Mouse (Mus musculus) MEL (cell line): ENCODE results near the gene Nap1l1. TPM values are rescaled to one million over a fixed set of nuclear protein-coding genes. Genes with fewer than 3 reads are reported as not detected.

Experiments
- DNase-seq: peaks from one replicate; pipeline ENCODE4 v3.0.0; 2011; ENCODE audit warnings: low read depth, low spot score
- H3K27ac ChIP-seq: 2 replicates; pipeline ENCODE4 v1.5.1; 2012; ENCODE audit warnings: low read depth, mild to moderate bottlenecking, control low read depth, low read length, moderate library complexity; ENCODE audit not compliant: control insufficient read depth
- H3K27me3 ChIP-seq, 2 experiments: fragments of 150-350 bp in 1 of 2; sonication (generic) in 1 of 2; 2 replicates each; pipeline ENCODE4 v1.6.1; 2012; ENCODE audit warnings: low read length in 2 of 2, mild to moderate bottlenecking in 2 of 2, improper control_type of control experiment in 1 of 2, moderate library complexity in 1 of 2; ENCODE audit not compliant: insufficient read depth in 2 of 2, control insufficient read depth in 1 of 2
- H3K36me3 ChIP-seq, 2 experiments: 2 replicates each; pipeline ENCODE4 v1.6.1; 2012 to 2014; ENCODE audit warnings: low read length in 2 of 2, improper control_type of control experiment in 1 of 2, inconsistent platforms in 1 of 2, mild to moderate bottlenecking in 1 of 2; ENCODE audit not compliant: insufficient read depth in 2 of 2, control insufficient read depth in 1 of 2
- H3K4me1 ChIP-seq, 2 experiments: fragments of 150-350 bp in 1 of 2; sonication (generic) in 1 of 2; 2 replicates each; pipeline ENCODE4 v1.6.1; 2012; ENCODE audit warnings: low read length in 2 of 2, improper control_type of control experiment in 1 of 2, mild to moderate bottlenecking in 1 of 2; ENCODE audit not compliant: insufficient read depth in 2 of 2, control insufficient read depth in 1 of 2
- H3K4me3 ChIP-seq, 2 experiments: fragments of 150-350 bp in 1 of 2; sonication (generic) in 1 of 2; 2 replicates each; pipeline ENCODE4 v1.5.1; 2012; ENCODE audit warnings: low read depth in 2 of 2, low read length in 2 of 2, mild to moderate bottlenecking in 2 of 2, moderate library complexity in 2 of 2, control low read depth in 1 of 2, improper control_type of control experiment in 1 of 2; ENCODE audit not compliant: control insufficient read depth in 1 of 2, insufficient read depth in 1 of 2
- H3K79me2 ChIP-seq: 2 replicates; pipeline ENCODE4 v1.6.1; 2012; ENCODE audit warnings: mild to moderate bottlenecking, low read length, moderate library complexity; ENCODE audit not compliant: control insufficient read depth, poor library complexity, insufficient read depth
- H3K9ac ChIP-seq: 2 replicates; pipeline ENCODE4 v1.6.1; 2012; ENCODE audit warnings: low read depth, mild to moderate bottlenecking, control low read depth, low read length, moderate library complexity; ENCODE audit not compliant: control insufficient read depth, poor library complexity, severe bottlenecking
- H3K9me3 ChIP-seq: fragments of 150-350 bp; sonication (generic); replicated peaks from 2 replicates; pipeline ENCODE4 v1.6.1; 2012; ENCODE audit warnings: mild to moderate bottlenecking, low read length, improper control_type of control experiment, moderate library complexity; ENCODE audit not compliant: insufficient read depth
- CHD1 ChIP-seq: IDR thresholded peaks from 2 replicates; pipeline ENCODE4 v1.6.1; 2012; ENCODE audit warnings: low read depth, mild to moderate bottlenecking, inconsistent platforms, low read length, improper control_type of control experiment
- CTCF ChIP-seq, 3 experiments: IDR thresholded peaks in 2 of 3; conservative IDR thresholded peaks in 1 of 3; 2 replicates each; pipeline ENCODE4 v1.5.1; 2011 to 2012; ENCODE audit warnings: low read length in 3 of 3, low read depth in 2 of 3, mild to moderate bottlenecking in 2 of 3, improper control_type of control experiment in 1 of 3, inconsistent platforms in 1 of 3, mixed read lengths in 1 of 3, moderate library complexity in 1 of 3; ENCODE audit not compliant: control insufficient read depth in 1 of 3, insufficient read depth in 1 of 3, poor library complexity in 1 of 3, severe bottlenecking in 1 of 3
- E2F4 ChIP-seq: IDR thresholded peaks from 2 replicates; pipeline ENCODE4 v1.6.1; 2011; ENCODE audit warnings: low read depth, low read length, improper control_type of control experiment, borderline replicate concordance
- EP300 ChIP-seq, 2 experiments: IDR thresholded peaks; 2 replicates each; pipeline ENCODE4 v1.6.1; 2011; ENCODE audit warnings: improper control_type of control experiment in 2 of 2, low read length in 2 of 2, low read depth in 1 of 2, mild to moderate bottlenecking in 1 of 2
- HCFC1 ChIP-seq: IDR thresholded peaks from 2 replicates; pipeline ENCODE4 v1.6.1; 2012; ENCODE audit warnings: low read depth, mild to moderate bottlenecking, inconsistent platforms, low read length, improper control_type of control experiment, moderate library complexity
- JUND ChIP-seq: IDR thresholded peaks from 2 replicates; pipeline ENCODE4 v1.6.1; 2011; ENCODE audit warnings: low read depth, mild to moderate bottlenecking, improper control_type of control experiment, low read length
- MAX ChIP-seq: IDR thresholded peaks from 2 replicates; pipeline ENCODE4 v1.6.1; 2011; ENCODE audit warnings: low read length, improper control_type of control experiment
- MAZ ChIP-seq: IDR thresholded peaks from 2 replicates; pipeline ENCODE4 v1.6.1; 2012; ENCODE audit warnings: low read depth, mild to moderate bottlenecking, inconsistent platforms, low read length, improper control_type of control experiment
- MXI1 ChIP-seq: IDR thresholded peaks from 2 replicates; pipeline ENCODE4 v1.6.1; 2011; ENCODE audit warnings: mild to moderate bottlenecking, low read depth, low read length, improper control_type of control experiment
- MYC ChIP-seq: IDR thresholded peaks from 2 replicates; pipeline ENCODE4 v1.6.1; 2011; ENCODE audit warnings: low read depth, mild to moderate bottlenecking, low read length, improper control_type of control experiment, moderate library complexity
- NELFE ChIP-seq: IDR thresholded peaks from 2 replicates; pipeline ENCODE4 v1.6.1; 2011; ENCODE audit warnings: low read depth, low read length, improper control_type of control experiment
- NRF1 ChIP-seq: IDR thresholded peaks from 2 replicates; pipeline ENCODE4 v1.6.1; 2014; ENCODE audit warnings: low read depth, mild to moderate bottlenecking, inconsistent platforms, low read length, improper control_type of control experiment, moderate library complexity; ENCODE audit not compliant: poor library complexity, insufficient read depth, severe bottlenecking
- POLR2A ChIP-seq, 2 experiments: IDR thresholded peaks; 2 replicates each; pipeline ENCODE4 v1.6.1; 2011 to 2012; ENCODE audit warnings: low read length in 2 of 2, mild to moderate bottlenecking in 2 of 2, control low read depth in 1 of 2, improper control_type of control experiment in 1 of 2, low read depth in 1 of 2, moderate library complexity in 1 of 2; ENCODE audit not compliant: control insufficient read depth in 1 of 2, insufficient read depth in 1 of 2, poor library complexity in 1 of 2
- RAD21 ChIP-seq: IDR thresholded peaks from 2 replicates; pipeline ENCODE4 v1.6.1; 2011; ENCODE audit warnings: mild to moderate bottlenecking, low read depth, low read length, improper control_type of control experiment
- SIN3A ChIP-seq: IDR thresholded peaks from 2 replicates; pipeline ENCODE4 v1.6.1; 2012; ENCODE audit warnings: low read length, improper control_type of control experiment, inconsistent platforms
- SMC3 ChIP-seq: IDR thresholded peaks from 2 replicates; pipeline ENCODE4 v1.6.1; 2011; ENCODE audit warnings: low read depth, low read length, improper control_type of control experiment
- TCF12 ChIP-seq: IDR thresholded peaks from 2 replicates; pipeline ENCODE4 v1.6.1; 2014; ENCODE audit warnings: low read depth, mild to moderate bottlenecking, inconsistent platforms, low read length, improper control_type of control experiment, moderate library complexity
- UBTF ChIP-seq: IDR thresholded peaks from 2 replicates; pipeline ENCODE4 v1.6.1; 2012; ENCODE audit warnings: low read depth, mild to moderate bottlenecking, inconsistent platforms, low read length, improper control_type of control experiment, moderate library complexity, borderline replicate concordance; ENCODE audit not compliant: insufficient read depth
- USF1 ChIP-seq: IDR thresholded peaks from 2 replicates; pipeline ENCODE4 v1.6.1; 2014; ENCODE audit warnings: low read depth, mild to moderate bottlenecking, inconsistent platforms, low read length, improper control_type of control experiment, moderate library complexity
- ZC3H11A ChIP-seq: IDR thresholded peaks from 2 replicates; pipeline ENCODE4 v1.6.1; 2012; ENCODE audit warnings: low read depth, mild to moderate bottlenecking, inconsistent platforms, low read length, improper control_type of control experiment
- polyA plus RNA-seq, 2 experiments: library from polyadenylated mRNA; stranded (reverse) in 1 of 2; unstranded in 1 of 2; fragments of >175 nt in 1 of 2; fragments of >200 nt in 1 of 2; gene quantifications; 2 replicates each; pipeline versions ENCODE4 v1.2.1 to v1.2.4; 2012; ENCODE audit warnings: low replicate concordance in 2 of 2, low read depth in 1 of 2; ENCODE audit not compliant: insufficient read length in 2 of 2, insufficient read depth in 1 of 2, missing spikeins in 1 of 2
- total RNA-seq: library from RNA; depleted of rRNA; stranded (reverse); fragments of 300-350 nt; gene quantifications from 2 replicates; pipeline ENCODE4 v1.2.3, GENCODE M21; 2012

The Nap1l1 gene
- total and polyA plus RNA-seq, 3 experiments: 183 to 591 (median 296) TPM

GRCm38 (mm10) chr10:111506101-111506925 lies 33.3 kb downstream of the Nap1l1 start, which contains the start of gene Phlda1:
Gene Phlda1, plus strand, starts transcription at chr10:111506286.
- Histone ChIP-seq H3K4me3 (peak within 1 kb of the TSS; percentile 69 to 81), H3K36me3 (peaks cover 0 to 4% of the 10 kb centered on the region in 2 experiments; a peak in 2 of 4 replicates), H3K9ac (peak within 1 kb of the TSS; percentile 95), H3K27me3 (no peaks in the 10 kb centered on the region), H3K4me1 (no peaks in the 10 kb centered on the region), H3K27ac (peak within 1 kb of the TSS; percentile 55), H3K79me2 (no peaks in the 10 kb centered on the region; the same call in 1 of the 2 replicates), H3K9me3 (no peaks in the 10 kb centered on the region)
- no peak for TF ChIP-seq JUND
- no peak for TF ChIP-seq TCF12
- peak in 2 of 3 experiments; percentile 29 to 35; a peak in 3 of 6 replicates for TF ChIP-seq CTCF (IDR thresholded peaks at IDR 0.05 in 2 of 3, conservative IDR thresholded peaks at IDR 0.05 in 1 of 3; ENCODE audit: control insufficient read depth in 1 of 3, insufficient read depth in 1 of 3, low read depth in 2 of 3, low read length in 3 of 3, poor library complexity in 1 of 3, severe bottlenecking in 1 of 3)
- 0 out of 2 replicates have a peak, but pooled peaks have one; percentile 26 for TF ChIP-seq MAX
- peak; percentile 83; the same call in 1 of the 2 replicates for TF ChIP-seq UBTF
- TF ChIP-seq E2F4: no peak
- TF ChIP-seq SMC3: peak; percentile 46
- peak; percentile 59; the same call in 1 of the 2 replicates for TF ChIP-seq MXI1
- TF ChIP-seq POLR2A (IDR thresholded peaks at IDR 0.05; ENCODE audit: control insufficient read depth in 1 of 2, insufficient read depth in 1 of 2, low read depth in 1 of 2, low read length in 2 of 2, poor library complexity in 1 of 2): peak; percentile 64 to 68; a peak in 3 of 4 replicates
- peak; percentile 57 for TF ChIP-seq NELFE
- TF ChIP-seq USF1: no peak
- TF ChIP-seq EP300 (IDR thresholded peaks at IDR 0.05; ENCODE audit: low read depth in 1 of 2, low read length in 2 of 2): no peak
- TF ChIP-seq NRF1: 0 out of 2 replicates have a peak, but pooled peaks have one; percentile 22
- TF ChIP-seq SIN3A: peak; percentile 44; the same call in 1 of the 2 replicates
- no peak for TF ChIP-seq CHD1
- peak; percentile 30; the same call in 1 of the 2 replicates for TF ChIP-seq ZC3H11A
- peak; percentile 21 for TF ChIP-seq RAD21
- TF ChIP-seq MYC: no peak
- 0 out of 2 replicates have a peak, but pooled peaks have one; percentile 33 for TF ChIP-seq HCFC1
- peak; percentile 38; the same call in 1 of the 2 replicates for TF ChIP-seq MAZ
- DNase-seq: peak; percentile 87
